Mouse (Mus musculus): ENCODE data around the gene Wipf3. TPM values are rescaled to one million over a fixed set of nuclear protein-coding genes. Genes with fewer than 3 reads are reported as not detected.

Gene Wipf3
- polyA plus RNA-seq, 1 experiment, result not detected

DNA sequence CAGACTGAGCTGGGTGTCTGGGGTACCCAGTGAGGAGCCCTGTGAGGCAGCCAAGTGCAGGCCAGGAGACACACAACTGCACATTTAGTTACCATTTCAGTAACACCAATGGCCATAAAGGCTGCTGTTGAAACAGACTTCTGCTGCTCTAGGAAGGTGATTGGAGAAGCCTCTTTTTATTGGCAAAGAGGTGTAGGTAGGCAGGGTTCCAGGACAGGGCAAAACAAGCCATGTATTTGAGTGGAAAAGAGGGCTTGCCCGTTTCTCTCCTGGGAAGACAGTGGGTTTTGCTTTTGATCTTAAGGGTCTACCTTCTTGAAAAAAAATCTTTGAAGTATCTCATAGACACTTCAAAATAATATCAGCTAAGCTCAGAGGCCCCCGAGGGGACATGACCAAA is 82.9 kb downstream of the Wipf3 start:
- H3K27ac ChIP-seq (ENCODE audit: insufficient read depth, low read depth, low read length), result no peak overlapping the region
- H3K4me3 ChIP-seq (ENCODE audit: insufficient read depth, low read length), result no peak overlapping the region
- H3K4me1 ChIP-seq (ENCODE audit: control insufficient read depth, insufficient read depth, low read length), result no peaks in the 10 kb centered on the region
- TF ChIP-seq CTCF (IDR thresholded peaks at IDR 0.05; ENCODE audit: low read depth, low read length) (no peak), POLR2A (IDR thresholded peaks at IDR 0.05; ENCODE audit: borderline replicate concordance, low read depth, low read length) (no peak)

DNA sequence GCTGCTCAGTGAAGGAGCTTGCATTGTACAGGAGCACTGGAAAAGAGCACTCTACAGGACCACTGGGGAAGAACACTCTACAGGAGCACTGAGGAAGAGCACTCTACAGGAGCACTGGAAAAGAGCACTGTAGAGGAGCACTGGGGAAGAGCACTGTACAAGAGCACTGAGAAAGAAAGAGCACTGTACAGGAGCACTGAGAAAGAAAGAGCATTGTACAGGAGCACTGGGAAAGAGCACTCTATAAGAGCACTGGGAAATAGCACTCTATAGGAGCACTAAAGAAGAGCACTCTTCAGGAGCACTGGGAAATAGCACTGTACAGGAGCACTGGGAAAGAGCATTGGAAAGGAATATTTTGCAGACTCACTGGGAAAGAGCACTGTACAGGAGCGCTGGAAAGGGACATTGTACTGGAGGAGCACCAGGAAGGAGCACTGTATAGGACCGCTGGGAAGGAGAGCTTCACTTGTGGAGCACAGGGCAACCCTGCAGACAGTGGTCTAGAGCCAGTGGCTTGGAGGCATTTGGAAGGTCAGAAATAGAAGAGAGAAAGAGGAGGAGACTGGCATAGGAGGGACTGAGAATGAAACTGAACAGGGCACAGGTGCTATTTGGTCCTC is 87.2 kb downstream of the Wipf3 start:
- TF ChIP-seq POLR2A (IDR thresholded peaks at IDR 0.05; ENCODE audit: borderline replicate concordance, low read depth, low read length) (no peak), CTCF (IDR thresholded peaks at IDR 0.05; ENCODE audit: low read depth, low read length) (no peak)
- no peaks in the 10 kb centered on the region for H3K4me1 ChIP-seq (ENCODE audit: control insufficient read depth, insufficient read depth, low read length)
- H3K27ac ChIP-seq (ENCODE audit: insufficient read depth, low read depth, low read length), result no peak overlapping the region
- H3K4me3 ChIP-seq (ENCODE audit: insufficient read depth, low read length), result no peak overlapping the region

DNA sequence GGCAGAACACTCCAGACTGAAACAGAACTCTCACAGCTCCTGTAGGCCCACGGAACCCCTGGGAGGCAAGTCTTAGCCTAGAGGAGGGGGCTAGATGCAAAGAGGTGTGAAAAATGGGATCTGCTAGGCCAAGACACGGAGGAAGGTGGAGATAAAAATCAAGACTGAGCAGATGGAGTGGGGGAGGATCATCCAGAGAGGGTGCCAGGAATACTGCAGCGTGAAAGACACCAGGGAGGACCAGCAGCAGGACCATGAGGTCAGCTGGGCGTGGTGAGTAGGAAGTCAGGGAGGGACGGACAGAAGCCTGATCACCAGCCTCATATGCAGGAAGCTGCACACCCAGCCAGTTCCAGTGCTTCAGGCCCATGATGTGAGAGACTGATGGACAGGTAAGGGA is 89.4 kb downstream of the Wipf3 start:
- Histone ChIP-seq H3K4me3 (ENCODE audit: insufficient read depth, low read length) (no peak overlapping the region), H3K4me1 (ENCODE audit: control insufficient read depth, insufficient read depth, low read length) (no peaks in the 10 kb centered on the region), H3K27ac (ENCODE audit: insufficient read depth, low read depth, low read length) (no peak overlapping the region)
- no peak for TF ChIP-seq CTCF (IDR thresholded peaks at IDR 0.05; ENCODE audit: low read depth, low read length)
- TF ChIP-seq POLR2A (IDR thresholded peaks at IDR 0.05; ENCODE audit: borderline replicate concordance, low read depth, low read length), result no peak

DNA sequence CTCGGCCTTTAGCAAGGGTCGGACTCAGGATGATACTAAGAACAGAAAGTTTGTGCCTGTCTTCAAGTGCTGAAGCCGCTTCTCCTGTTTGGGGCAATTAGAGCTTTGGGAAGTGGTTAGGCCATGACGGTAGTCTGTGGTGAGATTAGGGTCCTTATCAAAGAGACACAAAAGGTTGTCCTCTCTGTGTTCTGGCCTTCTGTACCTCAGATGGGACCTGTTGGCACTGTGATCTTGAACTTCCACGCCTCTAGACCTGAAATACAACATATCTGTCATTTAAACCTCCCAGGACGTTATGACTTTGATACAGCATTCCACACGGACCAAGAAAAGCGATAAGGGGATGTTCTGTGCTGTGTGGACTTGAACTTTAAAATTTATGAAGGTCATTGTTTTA is 99.3 kb downstream of the Wipf3 start:
- TF ChIP-seq POLR2A (IDR thresholded peaks at IDR 0.05; ENCODE audit: borderline replicate concordance, low read depth, low read length) (no peak), CTCF (IDR thresholded peaks at IDR 0.05; ENCODE audit: low read depth, low read length) (no peak)
- Histone ChIP-seq H3K27ac (ENCODE audit: insufficient read depth, low read depth, low read length) (no peak overlapping the region), H3K4me3 (ENCODE audit: insufficient read depth, low read length) (no peak overlapping the region), H3K4me1 (ENCODE audit: control insufficient read depth, insufficient read depth, low read length) (no peaks in the 10 kb centered on the region)

DNA sequence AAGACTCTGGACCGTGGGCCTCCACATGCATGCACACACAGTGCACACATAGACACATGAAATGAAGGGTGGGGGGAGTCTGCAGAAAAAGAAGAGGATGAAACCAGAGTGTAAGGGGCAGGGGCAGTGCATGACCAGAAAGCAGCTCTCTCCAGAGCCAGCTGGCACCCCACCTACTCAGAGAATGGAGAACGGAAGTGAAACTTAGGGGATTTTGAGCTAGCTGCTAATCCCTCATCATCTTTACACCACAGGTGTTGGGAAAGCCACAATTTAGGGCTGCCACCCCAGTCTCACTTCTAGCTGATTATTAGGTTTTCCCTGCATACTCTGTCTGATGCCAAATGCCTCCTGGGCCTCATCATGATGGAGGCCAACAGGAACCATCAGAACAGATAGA is 100.8 kb downstream of the Wipf3 start:
- no peaks in the 10 kb centered on the region for H3K4me1 ChIP-seq (ENCODE audit: control insufficient read depth, insufficient read depth, low read length)
- TF ChIP-seq CTCF (IDR thresholded peaks at IDR 0.05; ENCODE audit: low read depth, low read length), result no peak
- TF ChIP-seq POLR2A (IDR thresholded peaks at IDR 0.05; ENCODE audit: borderline replicate concordance, low read depth, low read length), result no peak
- H3K27ac ChIP-seq (ENCODE audit: insufficient read depth, low read depth, low read length), result no peak overlapping the region
- H3K4me3 ChIP-seq (ENCODE audit: insufficient read depth, low read length), result no peak overlapping the region

DNA sequence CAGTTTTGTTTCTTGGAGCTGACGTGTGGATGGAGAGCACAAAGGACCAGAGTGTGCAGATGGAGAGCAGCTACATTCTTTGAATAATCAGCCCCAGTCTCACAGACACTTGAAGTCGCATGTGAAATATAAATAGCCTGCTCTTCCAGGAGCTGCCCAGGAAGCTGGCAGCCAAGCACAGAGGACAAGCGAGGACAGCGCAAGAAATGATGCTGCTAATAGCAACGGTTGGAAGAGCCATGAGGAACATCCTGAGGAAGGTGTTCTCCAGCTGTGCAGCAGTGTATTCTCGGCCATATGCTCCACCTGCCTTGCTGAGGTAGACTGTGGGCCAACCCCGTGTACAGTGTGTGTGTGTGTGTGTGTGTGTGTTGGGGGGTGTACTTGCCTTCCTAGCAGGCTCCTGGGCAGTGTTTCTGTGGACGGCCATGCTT is 101.7 kb downstream of the Wipf3 start:
- no peak overlapping the region for H3K4me3 ChIP-seq (ENCODE audit: insufficient read depth, low read length)
- TF ChIP-seq POLR2A (IDR thresholded peaks at IDR 0.05; ENCODE audit: borderline replicate concordance, low read depth, low read length) (no peak), CTCF (IDR thresholded peaks at IDR 0.05; ENCODE audit: low read depth, low read length) (no peak)
- H3K27ac ChIP-seq (ENCODE audit: insufficient read depth, low read depth, low read length), result no peak overlapping the region
- no peaks in the 10 kb centered on the region for H3K4me1 ChIP-seq (ENCODE audit: control insufficient read depth, insufficient read depth, low read length)

DNA sequence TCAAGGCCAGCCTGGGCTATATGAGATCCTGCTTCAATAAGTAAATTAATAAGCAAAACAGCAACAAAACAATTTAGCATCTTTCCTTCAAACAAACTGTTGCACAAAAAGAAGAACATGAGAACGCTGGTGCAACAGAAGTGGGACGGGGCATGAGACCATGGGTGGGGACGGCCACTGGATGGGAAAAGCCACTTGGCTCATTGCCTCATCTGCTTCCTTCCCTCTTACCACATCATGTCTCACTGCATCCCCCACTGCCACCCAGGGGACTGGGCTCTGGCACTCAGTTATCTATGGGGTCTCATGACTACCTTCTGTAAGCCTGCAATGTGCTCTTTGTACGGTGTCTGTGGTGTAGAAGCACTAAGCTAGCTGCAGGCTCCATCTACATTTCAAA is 106.1 kb downstream of the Wipf3 start:
- TF ChIP-seq POLR2A (IDR thresholded peaks at IDR 0.05; ENCODE audit: borderline replicate concordance, low read depth, low read length) (no peak), CTCF (IDR thresholded peaks at IDR 0.05; ENCODE audit: low read depth, low read length) (no peak)
- Histone ChIP-seq H3K4me3 (ENCODE audit: insufficient read depth, low read length) (no peak overlapping the region), H3K4me1 (ENCODE audit: control insufficient read depth, insufficient read depth, low read length) (no peaks in the 10 kb centered on the region), H3K27ac (ENCODE audit: insufficient read depth, low read depth, low read length) (no peak overlapping the region)

DNA sequence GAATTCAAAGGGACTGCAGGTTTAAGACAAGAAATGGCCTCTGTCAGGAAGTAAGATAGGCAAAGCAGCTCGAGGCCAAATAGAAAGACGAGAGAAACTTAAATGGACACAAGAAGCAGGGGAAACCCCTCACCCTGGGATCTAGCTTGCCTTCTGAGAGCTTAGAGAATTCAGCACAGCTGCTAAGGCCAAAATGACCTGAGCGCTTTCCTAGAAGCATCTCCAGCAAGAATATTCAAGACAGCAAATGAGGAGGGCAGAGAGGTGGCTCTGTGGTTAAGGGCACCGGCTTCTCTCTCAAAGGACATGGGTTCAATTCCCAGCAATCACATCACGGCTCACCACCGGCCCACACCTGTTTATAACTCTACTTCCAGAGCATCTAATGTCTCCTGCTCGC is 107.7 kb downstream of the Wipf3 start:
- no peak for TF ChIP-seq POLR2A (IDR thresholded peaks at IDR 0.05; ENCODE audit: borderline replicate concordance, low read depth, low read length)
- TF ChIP-seq CTCF (IDR thresholded peaks at IDR 0.05; ENCODE audit: low read depth, low read length), result no peak
- Histone ChIP-seq H3K4me1 (ENCODE audit: control insufficient read depth, insufficient read depth, low read length) (no peaks in the 10 kb centered on the region), H3K4me3 (ENCODE audit: insufficient read depth, low read length) (no peak overlapping the region), H3K27ac (ENCODE audit: insufficient read depth, low read depth, low read length) (no peak overlapping the region)

DNA sequence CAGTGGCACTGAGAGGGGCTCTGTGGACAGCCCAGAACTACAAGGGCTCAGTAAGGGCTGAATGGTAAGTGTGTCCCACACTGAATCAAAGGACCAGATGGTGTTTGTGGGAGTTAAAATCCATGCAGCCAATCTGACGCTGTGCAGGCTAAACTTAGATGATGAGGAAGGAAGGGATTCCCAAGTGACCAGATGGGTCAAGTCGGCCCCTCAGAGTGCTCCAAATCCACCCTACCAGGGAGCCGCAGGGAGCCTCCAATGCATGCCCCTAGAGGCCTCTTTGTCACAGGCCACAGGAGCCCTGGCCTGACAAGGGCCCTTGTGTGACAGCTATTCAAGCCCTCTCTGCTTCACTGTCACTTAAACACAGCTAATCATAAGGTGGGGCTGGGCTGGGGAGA is 109.4 kb downstream of the Wipf3 start:
- no peak overlapping the region for H3K4me3 ChIP-seq (ENCODE audit: insufficient read depth, low read length)
- no peak overlapping the region for H3K27ac ChIP-seq (ENCODE audit: insufficient read depth, low read depth, low read length)
- TF ChIP-seq CTCF (IDR thresholded peaks at IDR 0.05; ENCODE audit: low read depth, low read length) (no peak), POLR2A (IDR thresholded peaks at IDR 0.05; ENCODE audit: borderline replicate concordance, low read depth, low read length) (no peak)
- no peaks in the 10 kb centered on the region for H3K4me1 ChIP-seq (ENCODE audit: control insufficient read depth, insufficient read depth, low read length)

DNA sequence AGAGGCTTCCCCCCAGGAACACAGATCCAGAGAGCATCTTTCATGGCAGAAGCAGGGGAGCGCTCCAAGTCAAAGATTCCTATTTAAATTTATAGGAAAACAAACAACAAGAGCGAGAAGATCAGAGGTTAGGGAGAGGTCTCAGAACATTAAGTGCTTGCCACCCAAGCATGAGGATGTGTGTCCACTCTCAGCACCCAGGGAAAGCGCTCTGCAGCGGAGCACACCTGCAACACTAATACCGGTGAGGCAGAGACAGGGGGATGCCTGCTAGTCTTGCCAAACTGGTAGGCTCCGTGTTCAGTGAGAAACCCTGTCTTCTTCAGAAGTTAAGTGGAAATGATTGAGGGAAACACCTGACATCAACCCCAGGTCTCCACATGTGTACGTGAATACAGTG is 110.0 kb downstream of the Wipf3 start:
- TF ChIP-seq POLR2A (IDR thresholded peaks at IDR 0.05; ENCODE audit: borderline replicate concordance, low read depth, low read length), result no peak
- TF ChIP-seq CTCF (IDR thresholded peaks at IDR 0.05; ENCODE audit: low read depth, low read length), result no peak
- Histone ChIP-seq H3K27ac (ENCODE audit: insufficient read depth, low read depth, low read length) (no peak overlapping the region), H3K4me1 (ENCODE audit: control insufficient read depth, insufficient read depth, low read length) (no peaks in the 10 kb centered on the region), H3K4me3 (ENCODE audit: insufficient read depth, low read length) (no peak overlapping the region)
